Mouse (Mus musculus) hindbrain, embryonic 15.5 days (tissue): ENCODE results near the gene Hoxb3. TPM values are rescaled to one million over a fixed set of nuclear protein-coding genes. Genes with fewer than 3 reads are reported as not detected.

Experiments used
- ATAC-seq: fragments of 200-750 bp; cut with Nextera tagmentation; 2 replicates; pipeline ENCODE4 v1.8.0; 2017; ENCODE audit warnings: low read depth, moderate number of reproducible peaks, moderate TSS enrichment; ENCODE audit not compliant: low FRiP score
- H3K27ac ChIP-seq: fragments of 300-500 bp; sonication (generic); replicated peaks from 2 replicates; pipeline ENCODE4 v1.5.1; 2015; ENCODE audit warnings: mild to moderate bottlenecking, inconsistent platforms
- H3K27me3 ChIP-seq: fragments of 300-500 bp; sonication (generic); 2 replicates; pipeline ENCODE4 v1.6.1; 2015; ENCODE audit warnings: control low read depth, inconsistent platforms
- H3K36me3 ChIP-seq: fragments of 300-500 bp; sonication (generic); 2 replicates; pipeline ENCODE4 v1.6.1; 2015; ENCODE audit warnings: control low read depth, inconsistent platforms
- H3K4me1 ChIP-seq: fragments of 300-500 bp; sonication (generic); replicated peaks from 2 replicates; pipeline ENCODE4 v1.6.1; 2015; ENCODE audit warnings: control low read depth, inconsistent platforms
- H3K4me2 ChIP-seq: fragments of 300-500 bp; sonication (generic); 2 replicates; pipeline ENCODE4 v1.6.1; 2015; ENCODE audit warnings: moderate library complexity, mild to moderate bottlenecking, inconsistent platforms
- H3K4me3 ChIP-seq: fragments of 300-500 bp; sonication (generic); 2 replicates; pipeline ENCODE4 v1.5.1; 2015; ENCODE audit warnings: mild to moderate bottlenecking, inconsistent platforms
- H3K9ac ChIP-seq: fragments of 300-500 bp; sonication (generic); 2 replicates; pipeline ENCODE4 v1.6.1; 2015; ENCODE audit warnings: inconsistent platforms
- H3K9me3 ChIP-seq: fragments of 300-500 bp; sonication (generic); 2 replicates; pipeline ENCODE4 v1.6.1; 2016; ENCODE audit warnings: control low read depth, inconsistent platforms
- WGBS: fragments of 180-500 bp; shearing (Covaris S2); methylation state at CpG from one replicate; pipeline ENCODE4 v1.1.7; 2015; 5-methylcytosine and 5-hydroxymethylcytosine counted together
- polyA plus RNA-seq: library from polyadenylated mRNA; unstranded; fragments of >200 nt; fragmentation: Nextera tagmentation; extraction: Ambion mirVana; gene quantifications from 2 replicates; pipeline ENCODE4 v1.2.1, GENCODE M21; 2015

Gene Hoxb3
- polyA plus RNA-seq, 1 experiment from 2014 or later, result 12.8 TPM

- Histone ChIP-seq H3K4me1 (peaks cover 22% of the 10 kb centered on the region), H3K9me3 (no peaks in the 10 kb centered on the region), H3K27ac (peak overlapping the region; percentile 97), H3K4me2 (peak overlapping the region; percentile 60), H3K36me3 (no peaks in the 10 kb centered on the region), H3K9ac (peak overlapping the region; percentile 50), H3K27me3 (peaks cover 20% of the 10 kb centered on the region; the same call in 1 of the 2 replicates), H3K4me3 (peak overlapping the region; percentile 55)
- WGBS, result 6% methylated on average over 8 of the region's 8 CpGs
- no peak for ATAC-seq
Observed at GRCm38 (mm10) chr11:96353939-96354338, 30.8 kb downstream of the Hoxb3 start.

GRCm38 (mm10) chr11:96354376-96354775 lies 31.2 kb downstream of the Hoxb3 start:
- WGBS, result under 1% methylated on average over 25 of the region's 25 CpGs
- Histone ChIP-seq H3K36me3 (no peaks in the 10 kb centered on the region), H3K9ac (peak overlapping the region; percentile 50), H3K4me1 (peaks cover 18% of the 10 kb centered on the region), H3K4me2 (peak overlapping the region; percentile 60), H3K4me3 (peak overlapping the region; percentile 55), H3K9me3 (no peaks in the 10 kb centered on the region), H3K27ac (peak overlapping the region; percentile 97), H3K27me3 (peaks cover 22% of the 10 kb centered on the region; the same call in 1 of the 2 replicates)
- ATAC-seq, result no peak

- peaks cover 13% of the 10 kb centered on the region for H3K4me1 ChIP-seq
- no peaks in the 10 kb centered on the region for H3K36me3 ChIP-seq
- H3K9ac ChIP-seq, result peak overlapping the region; percentile 50
- H3K9me3 ChIP-seq, result no peaks in the 10 kb centered on the region
- peak overlapping the region; percentile 60 for H3K4me2 ChIP-seq
- 3% methylated on average over 9 of the region's 9 CpGs for WGBS
- peaks cover 22% of the 10 kb centered on the region; the same call in 1 of the 2 replicates for H3K27me3 ChIP-seq
- peak overlapping the region; percentile 97 for H3K27ac ChIP-seq
- ATAC-seq, result no peak
- H3K4me3 ChIP-seq, result peak overlapping the region; percentile 55
Observed at GRCm38 (mm10) chr11:96354801-96355311, 31.7 kb downstream of the Hoxb3 start.

- no peak overlapping the region for H3K4me3 ChIP-seq
- H3K27ac ChIP-seq, result no peak overlapping the region
- H3K9ac ChIP-seq, result no peak overlapping the region
- no peak for ATAC-seq
- no peaks in the 10 kb centered on the region for H3K9me3 ChIP-seq
- peaks cover 61% of the 10 kb centered on the region for H3K27me3 ChIP-seq
- H3K36me3 ChIP-seq, result no peaks in the 10 kb centered on the region
- peaks cover 14% of the 10 kb centered on the region for H3K4me1 ChIP-seq
- 13% methylated on average over 5 of the region's 5 CpGs for WGBS
- no peak overlapping the region for H3K4me2 ChIP-seq
Observed at GRCm38 (mm10) chr11:96363807-96364206, 40.7 kb downstream of the Hoxb3 start.

GRCm38 (mm10) chr11:96365441-96366091 lies 42.4 kb downstream of the Hoxb3 start, which contains the start of gene Hoxb1:
Gene Hoxb1 (plus strand): TSS chr11:96365752.
- 4% methylated on average over 24 of the region's 26 CpGs for WGBS
- peaks cover 14% of the 10 kb centered on the region for H3K4me1 ChIP-seq
- peak within 1 kb of the TSS; percentile 41 for H3K4me2 ChIP-seq
- H3K36me3 ChIP-seq, result no peaks in the 10 kb centered on the region
- no peak within 1 kb of the TSS for H3K27ac ChIP-seq
- peaks cover 73% of the 10 kb centered on the region for H3K27me3 ChIP-seq
- ATAC-seq, result peak; percentile 51; the same call in 1 of the 2 replicates
- no peaks in the 10 kb centered on the region for H3K9me3 ChIP-seq
- H3K9ac ChIP-seq, result no peak within 1 kb of the TSS
- H3K4me3 ChIP-seq, result peak within 1 kb of the TSS; percentile 20

- ATAC-seq, result no peak
- no peak overlapping the region for H3K9ac ChIP-seq
- H3K36me3 ChIP-seq, result no peaks in the 10 kb centered on the region
- peaks cover 74% of the 10 kb centered on the region for H3K27me3 ChIP-seq
- H3K4me3 ChIP-seq, result peak overlapping the region; percentile 20
- H3K27ac ChIP-seq, result no peak overlapping the region
- 4% methylated on average over 47 of the region's 47 CpGs for WGBS
- H3K4me1 ChIP-seq, result peaks cover 14% of the 10 kb centered on the region
- no peaks in the 10 kb centered on the region for H3K9me3 ChIP-seq
- peak overlapping the region; percentile 41 for H3K4me2 ChIP-seq
Observed at GRCm38 (mm10) chr11:96366092-96367041, 43.2 kb downstream of the Hoxb3 start.

GRCm38 (mm10) chr11:96367141-96367540 lies 44.0 kb downstream of the Hoxb3 start:
- Histone ChIP-seq H3K4me2 (peak overlapping the region; percentile 41; the same call in 1 of the 2 replicates), H3K27ac (no peak overlapping the region), H3K4me3 (no peak overlapping the region), H3K4me1 (peaks cover 14% of the 10 kb centered on the region), H3K36me3 (no peaks in the 10 kb centered on the region), H3K27me3 (peaks cover 74% of the 10 kb centered on the region), H3K9me3 (no peaks in the 10 kb centered on the region), H3K9ac (no peak overlapping the region)
- WGBS, result 32% methylated on average over 6 of the region's 6 CpGs
- no peak for ATAC-seq

GRCm38 (mm10) chr11:96368686-96369085 lies 45.6 kb downstream of the Hoxb3 start:
- Histone ChIP-seq H3K9ac (no peak overlapping the region), H3K36me3 (no peaks in the 10 kb centered on the region), H3K4me2 (no peak overlapping the region), H3K27me3 (peaks cover 80% of the 10 kb centered on the region), H3K4me3 (no peak overlapping the region), H3K9me3 (no peaks in the 10 kb centered on the region), H3K4me1 (peaks cover 14% of the 10 kb centered on the region), H3K27ac (no peak overlapping the region)
- WGBS, result 34% methylated on average over 5 of the region's 5 CpGs
- ATAC-seq, result no peak

- WGBS, result 15% methylated on average over 7 of the region's 7 CpGs
- Histone ChIP-seq H3K4me2 (no peak overlapping the region), H3K36me3 (no peaks in the 10 kb centered on the region), H3K9ac (no peak overlapping the region), H3K9me3 (no peaks in the 10 kb centered on the region), H3K27ac (no peak overlapping the region), H3K4me1 (peaks cover 14% of the 10 kb centered on the region), H3K27me3 (peaks cover 81% of the 10 kb centered on the region), H3K4me3 (no peak overlapping the region)
- no peak for ATAC-seq
Observed at GRCm38 (mm10) chr11:96369140-96369539, 46.0 kb downstream of the Hoxb3 start.

- H3K9me3 ChIP-seq, result no peaks in the 10 kb centered on the region
- H3K4me2 ChIP-seq, result no peak overlapping the region
- no peak for ATAC-seq
- no peak overlapping the region for H3K27ac ChIP-seq
- H3K27me3 ChIP-seq, result peaks cover 80% of the 10 kb centered on the region
- 20% methylated on average over 3 of the region's 3 CpGs for WGBS
- H3K4me3 ChIP-seq, result no peak overlapping the region
- no peaks in the 10 kb centered on the region for H3K36me3 ChIP-seq
- no peak overlapping the region for H3K9ac ChIP-seq
- peaks cover under 1% of the 10 kb centered on the region; the same call in 1 of the 2 replicates for H3K4me1 ChIP-seq
Observed at GRCm38 (mm10) chr11:96371726-96372125, 48.6 kb downstream of the Hoxb3 start.

GRCm38 (mm10) chr11:96372519-96372918 lies 49.4 kb downstream of the Hoxb3 start:
- Histone ChIP-seq H3K4me2 (no peak overlapping the region), H3K36me3 (no peaks in the 10 kb centered on the region), H3K27me3 (peaks cover 75% of the 10 kb centered on the region), H3K4me3 (no peak overlapping the region), H3K9ac (no peak overlapping the region), H3K9me3 (no peaks in the 10 kb centered on the region), H3K4me1 (no peaks in the 10 kb centered on the region), H3K27ac (no peak overlapping the region)
- 13% methylated on average over 3 of the region's 3 CpGs for WGBS
- no peak for ATAC-seq

- WGBS, result 27% methylated on average over 7 of the region's 7 CpGs
- no peak overlapping the region for H3K4me2 ChIP-seq
Observed at GRCm38 (mm10) chr11:96374810-96375209, 51.7 kb downstream of the Hoxb3 start.

More at GRCm38 (mm10) chr11:96374810-96375209, 51.7 kb downstream of the Hoxb3 start:
- Histone ChIP-seq H3K27ac (no peak overlapping the region), H3K4me3 (no peak overlapping the region), H3K9ac (no peak overlapping the region), H3K4me1 (no peaks in the 10 kb centered on the region), H3K9me3 (no peaks in the 10 kb centered on the region), H3K36me3 (no peaks in the 10 kb centered on the region), H3K27me3 (peaks cover 60% of the 10 kb centered on the region)
- no peak for ATAC-seq
